Mouse (Mus musculus) kidney, postnatal 4 days (tissue): Measurements from ENCODE around the gene Erich6.

Source experiments
- DNase-seq, 2 experiments: peaks; one replicate each; pipeline ENCODE4 v3.0.0; 2021; ENCODE audit warnings: mixed read lengths in 2 of 2

The Erich6 gene

DNA sequence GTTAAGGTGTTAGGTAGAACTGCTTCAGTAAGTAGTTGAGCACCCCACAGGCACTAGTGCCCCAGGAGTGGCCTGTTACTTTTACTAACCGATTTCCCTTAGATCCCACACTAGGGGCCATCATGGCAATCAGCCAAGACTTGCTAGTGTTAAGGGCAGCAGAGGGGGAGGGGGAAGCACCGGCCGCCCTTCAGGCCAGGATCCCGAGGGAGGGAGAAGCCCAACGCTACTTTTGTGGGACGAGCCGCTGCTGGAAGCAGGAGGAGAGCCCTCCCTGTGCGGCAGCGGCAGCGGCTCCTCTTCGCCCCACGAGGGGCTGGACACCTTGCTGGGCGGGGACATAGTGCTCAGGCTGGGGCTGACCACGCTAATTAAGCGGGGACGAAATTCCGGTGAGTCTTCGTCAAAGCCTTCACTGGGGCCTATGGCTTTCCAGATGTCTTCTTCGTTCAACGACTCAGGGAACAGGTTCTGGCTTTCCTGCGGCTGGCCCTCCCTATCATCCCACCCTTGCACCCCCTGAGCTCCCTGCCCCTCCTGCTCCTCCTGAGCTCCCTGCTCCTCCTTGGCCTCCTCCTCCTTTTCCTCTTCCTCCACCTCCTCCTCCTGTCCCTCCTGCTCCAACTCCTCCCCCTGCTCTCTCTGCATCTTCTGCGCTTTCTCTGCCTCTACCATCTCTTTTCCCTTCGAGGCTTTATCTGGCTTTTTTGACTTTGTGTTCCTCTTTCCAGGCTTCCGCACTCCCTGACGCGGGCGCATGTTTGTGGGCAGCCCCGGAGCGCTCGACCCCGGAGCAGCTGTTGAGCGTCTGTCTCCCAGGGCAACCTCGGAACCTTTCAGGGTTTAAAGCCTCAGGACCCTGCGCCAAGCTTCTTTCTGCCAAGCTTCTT is at the start of gene Erich6:
Erich6 (minus strand) TSS at position 802 of the 890 bp plus-strand sequence.
- DNase-seq: peak; percentile 61 to 73

DNA sequence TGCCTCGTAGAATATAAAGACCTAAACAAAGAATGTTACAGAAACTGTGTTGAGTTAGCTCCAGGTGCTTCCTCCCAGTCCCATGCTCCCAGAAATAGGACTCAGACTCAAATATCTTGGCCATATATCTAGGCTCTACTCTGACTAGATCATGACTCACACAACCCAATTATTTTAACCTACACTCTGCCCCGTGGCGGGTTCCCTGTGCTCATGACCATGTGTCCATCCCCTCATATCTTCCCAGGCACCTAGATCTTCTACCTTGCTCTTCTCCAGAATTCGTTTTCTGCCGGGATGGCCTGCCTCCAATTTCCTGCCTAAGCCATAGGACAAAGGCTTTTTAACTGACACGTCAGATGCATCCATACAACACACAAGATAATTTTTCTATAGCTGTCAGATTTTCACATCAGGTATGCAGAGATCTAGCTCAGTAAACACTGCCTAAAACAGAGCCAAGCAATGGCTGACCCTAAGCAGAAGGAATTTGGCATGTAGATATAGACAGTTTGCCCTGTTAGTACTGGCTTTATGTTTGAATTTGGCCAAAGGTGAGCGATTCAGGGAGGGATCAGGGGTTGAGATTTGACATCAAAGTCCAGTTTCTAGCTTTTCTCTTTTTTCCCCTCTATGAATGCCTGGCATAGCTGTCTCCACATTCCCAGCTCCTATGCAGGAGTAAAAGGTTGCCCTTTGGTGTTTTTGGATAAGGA is 49.4 kb upstream of the Erich6 start:
- DNase-seq: no peak

DNA sequence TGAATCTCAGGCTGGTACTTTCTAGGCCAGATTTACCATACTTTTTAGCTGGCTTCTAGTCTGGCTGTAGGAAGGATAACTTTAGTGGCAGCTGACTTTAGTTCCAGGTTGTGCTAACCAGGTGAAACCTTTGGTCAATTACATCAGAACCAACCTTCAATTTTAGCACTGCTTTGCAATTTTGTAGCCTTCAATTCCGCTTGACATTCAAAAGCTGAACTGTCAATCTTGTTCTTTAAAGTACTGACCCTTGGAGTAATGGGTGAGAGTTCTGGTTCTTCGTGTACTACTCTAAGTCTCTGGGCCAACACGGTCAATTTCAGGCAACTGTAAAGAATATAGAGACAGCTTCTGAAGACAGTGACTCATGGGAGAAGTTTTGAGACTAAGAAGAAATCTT is 48.4 kb upstream of the Erich6 start:
- DNase-seq: no peak

DNA sequence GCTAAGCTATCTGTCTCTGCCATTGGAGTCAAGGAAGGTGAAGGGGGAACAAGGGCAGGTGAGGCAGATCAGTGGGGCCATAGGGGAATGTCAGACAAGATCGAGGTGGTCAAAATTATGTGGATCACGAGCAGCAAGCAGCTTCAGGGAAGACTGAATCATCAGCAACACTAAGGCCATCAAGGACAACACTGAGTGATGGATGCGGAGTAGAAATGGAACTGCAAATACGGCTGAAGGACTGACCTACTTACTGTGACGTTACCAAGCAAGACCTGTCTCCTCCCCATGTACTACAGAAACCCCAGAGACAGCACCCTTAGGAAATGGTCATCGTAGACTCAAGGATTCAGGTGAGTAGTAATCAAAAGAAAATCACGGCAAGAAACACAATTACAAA is 46.3 kb upstream of the Erich6 start:
- no peak for DNase-seq

DNA sequence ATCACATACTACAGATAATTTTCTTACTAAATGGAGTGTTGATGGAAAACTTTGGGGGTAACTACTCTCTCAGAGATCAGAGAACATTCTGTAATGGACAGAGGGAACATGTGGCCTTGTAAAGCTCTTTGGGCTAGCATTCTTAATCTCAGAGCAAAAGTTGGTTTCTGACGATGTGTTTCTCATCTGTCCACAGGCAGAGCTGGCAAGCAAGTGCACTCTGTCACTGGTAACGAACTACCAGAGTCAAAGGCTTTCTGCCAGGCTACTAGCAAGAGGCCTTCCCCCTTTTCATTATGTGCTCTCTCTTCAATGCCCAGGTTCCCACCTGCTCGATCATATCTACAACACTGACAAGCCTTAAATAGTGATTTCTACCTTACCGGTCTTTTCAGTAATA is 45.3 kb upstream of the Erich6 start:
- DNase-seq: no peak

DNA sequence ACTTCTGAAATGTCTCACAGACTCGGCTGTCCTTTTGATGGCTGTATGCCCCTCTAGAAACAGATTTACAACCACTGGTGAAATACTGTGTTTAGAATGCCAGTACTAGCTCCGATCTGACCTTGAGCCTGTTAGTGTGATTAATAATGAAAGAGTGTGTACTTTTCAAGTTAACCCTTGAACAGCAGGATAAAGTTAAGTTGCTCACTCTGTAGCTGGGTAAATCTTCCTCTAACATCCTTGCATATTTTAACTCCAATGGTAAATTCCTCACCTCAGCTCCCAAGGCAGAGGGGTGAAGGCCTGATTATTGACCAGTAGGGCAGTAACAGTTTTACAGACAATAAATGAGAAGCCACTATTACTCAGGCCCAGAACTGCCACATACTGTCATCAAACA is 44.8 kb upstream of the Erich6 start:
- no peak for DNase-seq

DNA sequence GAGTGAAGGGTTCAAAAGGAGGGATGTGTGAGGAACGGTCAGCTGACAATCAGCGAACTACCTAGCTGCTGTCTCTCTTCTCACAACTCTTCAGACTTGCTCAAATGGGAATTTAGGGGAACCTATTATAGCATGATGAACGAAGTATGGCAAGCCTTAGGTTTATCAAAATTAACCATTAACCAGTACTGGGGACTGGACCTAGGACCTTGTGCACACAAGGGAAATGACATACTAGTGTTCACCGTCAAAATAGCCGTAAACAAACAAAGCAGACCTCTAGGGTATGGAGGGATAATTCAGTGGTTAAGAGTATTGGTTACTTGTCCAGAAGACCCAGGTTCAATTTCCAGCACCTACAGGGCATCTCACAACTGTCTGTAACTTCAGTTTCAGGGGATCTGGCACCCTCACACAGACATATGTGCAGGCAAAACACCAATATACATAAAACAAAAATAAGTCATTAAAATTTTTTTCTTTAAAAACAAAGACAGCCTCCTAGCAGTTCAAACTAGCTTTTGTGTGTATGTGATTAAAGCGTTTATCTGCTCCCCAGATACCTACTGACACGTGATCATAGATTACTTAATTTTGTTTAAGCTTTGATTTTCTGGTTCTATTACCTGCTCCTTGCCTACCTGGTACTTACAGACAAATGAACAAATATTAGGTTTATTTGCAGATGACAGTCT is 44.1 kb upstream of the Erich6 start:
- DNase-seq: no peak

DNA sequence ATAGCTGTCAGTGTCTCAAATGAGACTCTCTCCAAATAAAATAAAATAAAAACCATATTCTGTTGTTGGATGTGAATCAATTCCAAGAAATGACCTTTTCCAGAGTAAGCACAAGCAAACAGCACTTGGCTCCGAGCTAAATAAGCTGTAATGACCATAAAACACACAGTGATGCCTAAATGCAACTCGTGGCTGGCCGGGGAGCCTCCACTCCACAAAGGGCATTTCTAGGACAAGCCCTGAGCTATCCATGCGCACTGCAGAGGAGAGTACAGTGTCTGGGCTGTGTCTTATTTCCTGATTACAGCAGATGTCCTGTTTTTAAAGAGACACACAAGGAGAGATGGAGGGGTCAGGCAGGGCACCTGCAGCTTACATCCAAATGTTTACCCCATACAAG is 43.0 kb upstream of the Erich6 start:
- DNase-seq: peak; percentile 18 to 34

DNA sequence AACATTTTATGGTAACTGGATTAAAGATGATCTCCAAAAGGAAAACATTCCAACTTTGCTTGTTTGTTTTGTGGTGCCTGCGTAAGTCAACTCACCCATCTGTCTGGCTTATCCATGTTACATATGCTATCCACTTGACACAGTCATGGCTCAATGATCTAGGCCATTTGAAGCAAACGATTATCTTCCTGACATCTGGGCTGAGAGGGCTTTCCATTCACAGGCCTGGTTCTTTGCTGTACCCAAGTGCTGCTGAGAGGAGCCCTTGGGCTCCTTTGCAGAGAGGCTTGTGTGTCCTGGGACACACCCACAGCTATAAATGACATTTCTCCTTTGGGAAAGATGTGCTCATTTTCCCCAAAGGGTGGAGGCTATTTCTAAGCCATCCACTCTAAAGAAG is 41.9 kb upstream of the Erich6 start:
- no peak for DNase-seq

DNA sequence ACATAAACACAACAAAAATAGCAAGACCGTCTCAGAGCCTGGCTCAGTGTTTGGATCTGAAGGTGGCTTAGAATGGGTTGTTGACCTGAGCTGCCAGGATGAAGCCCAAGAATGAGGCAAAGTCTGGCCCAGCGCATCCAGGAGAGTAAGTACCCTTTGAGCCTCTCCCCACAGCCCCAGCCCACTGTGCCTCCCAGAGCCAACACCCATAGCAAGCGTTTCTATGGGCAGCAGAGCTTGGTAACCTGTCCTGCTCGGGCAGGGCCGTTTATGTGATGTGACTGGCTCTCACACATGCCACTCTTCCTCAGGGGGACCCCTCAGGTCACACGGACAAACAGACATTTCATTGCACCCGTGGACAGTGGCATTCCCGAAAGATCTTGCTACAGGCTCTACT is 41.4 kb upstream of the Erich6 start:
- DNase-seq: peak; percentile 38 to 67

DNA sequence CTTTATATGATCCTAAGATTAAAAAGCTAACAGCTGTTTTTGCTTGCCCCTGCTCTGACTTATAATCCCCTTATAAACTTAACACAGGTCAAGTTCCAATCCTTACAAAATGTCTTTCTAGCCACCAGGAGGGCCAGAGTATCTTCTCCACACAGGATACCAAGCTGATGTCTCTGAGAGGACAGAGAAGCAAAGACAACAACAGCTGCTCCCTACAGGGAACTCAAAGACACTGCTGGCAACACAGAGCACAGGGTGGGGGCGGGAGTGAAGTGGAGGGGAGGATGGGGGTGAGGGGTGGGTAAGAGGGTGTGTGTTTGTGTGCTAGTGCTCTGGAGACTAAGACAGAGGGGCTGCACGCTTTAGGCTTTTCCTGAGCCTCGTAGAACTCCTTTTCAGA is 40.6 kb upstream of the Erich6 start:
- DNase-seq: no peak

DNA sequence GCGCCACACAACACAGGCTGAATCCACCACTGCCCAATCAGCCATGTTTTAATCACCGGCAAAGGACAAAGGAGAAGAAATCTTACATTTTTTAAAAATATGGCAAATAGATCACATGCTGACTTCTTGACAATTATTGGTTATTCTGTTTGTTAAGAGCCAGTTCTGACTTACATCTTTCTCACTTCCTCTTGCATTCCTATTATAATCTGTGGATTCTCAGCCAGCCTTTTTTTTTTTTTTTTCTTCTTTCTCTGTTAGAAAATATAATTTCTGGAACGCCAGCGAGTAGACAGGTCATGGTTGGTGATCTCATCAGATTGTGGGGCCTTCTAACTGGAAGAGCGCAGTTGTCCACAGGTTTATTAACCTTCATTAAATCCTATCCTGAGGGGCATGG is 36.3 kb upstream of the Erich6 start:
- DNase-seq: no peak

DNA sequence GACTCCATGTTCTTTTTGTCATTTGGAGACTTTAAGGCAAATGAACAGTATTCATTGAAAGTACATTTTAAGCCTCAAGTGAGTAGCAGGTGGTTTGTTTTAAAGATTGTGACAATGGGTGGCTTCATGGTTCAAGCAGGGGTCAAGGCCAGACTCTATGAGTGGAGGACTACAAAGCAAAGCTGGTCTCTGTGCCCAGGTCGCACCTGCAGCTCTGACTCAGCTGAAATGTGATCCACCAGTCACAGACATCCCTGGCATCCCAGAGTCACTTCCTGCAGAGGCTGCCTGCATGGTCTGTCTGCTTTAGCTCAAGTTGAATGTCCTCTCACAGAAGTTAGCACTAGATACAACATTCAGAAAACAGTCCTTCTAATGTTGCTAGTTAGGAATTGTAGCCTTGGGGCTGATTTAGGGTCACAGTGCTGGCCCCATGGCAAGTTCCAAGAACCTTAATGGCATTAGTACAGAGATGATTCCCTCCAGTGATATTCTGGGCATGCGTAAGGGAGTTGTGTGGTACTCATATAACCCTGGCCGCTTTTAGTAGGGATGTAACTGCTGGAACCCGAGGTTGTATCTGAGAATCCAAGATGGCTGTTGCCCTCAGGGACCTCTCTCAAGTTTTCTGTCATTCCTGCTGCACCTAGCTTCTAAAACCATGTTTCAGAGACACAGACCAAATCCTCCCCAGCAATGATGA is 35.6 kb upstream of the Erich6 start:
- DNase-seq: no peak

DNA sequence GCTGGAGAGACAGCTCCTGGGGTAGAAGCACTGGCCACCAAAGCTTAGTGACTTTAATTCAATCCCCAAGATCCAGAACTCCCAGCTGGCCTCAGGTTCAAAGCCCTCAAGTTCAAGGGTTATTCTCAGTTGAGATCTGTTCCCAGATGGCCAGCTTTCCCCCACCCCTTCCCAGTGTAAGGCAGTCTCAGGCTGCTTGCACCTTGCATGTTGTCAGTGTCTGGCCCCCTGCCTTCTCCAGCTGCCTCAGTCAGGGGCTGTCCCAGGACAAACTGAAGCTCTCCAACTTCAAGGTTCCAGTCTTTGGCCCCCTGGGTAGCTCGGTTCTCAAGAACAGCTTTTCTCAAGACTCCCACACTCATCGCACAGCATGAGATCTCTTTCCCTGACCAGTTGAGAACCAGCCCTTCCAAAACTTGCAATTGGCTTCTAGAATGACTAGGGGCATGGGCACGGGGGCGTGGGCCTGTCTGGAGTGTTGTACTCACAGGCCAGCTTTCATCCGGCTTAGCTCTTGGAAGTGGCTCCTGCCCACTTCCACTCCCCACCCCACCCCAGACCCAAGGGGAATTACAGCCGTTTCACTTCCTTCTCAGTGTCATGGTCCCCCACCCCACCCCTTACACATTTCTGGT is 34.7 kb upstream of the Erich6 start:
- peak in 1 of 2 experiments; percentile 22 for DNase-seq

DNA sequence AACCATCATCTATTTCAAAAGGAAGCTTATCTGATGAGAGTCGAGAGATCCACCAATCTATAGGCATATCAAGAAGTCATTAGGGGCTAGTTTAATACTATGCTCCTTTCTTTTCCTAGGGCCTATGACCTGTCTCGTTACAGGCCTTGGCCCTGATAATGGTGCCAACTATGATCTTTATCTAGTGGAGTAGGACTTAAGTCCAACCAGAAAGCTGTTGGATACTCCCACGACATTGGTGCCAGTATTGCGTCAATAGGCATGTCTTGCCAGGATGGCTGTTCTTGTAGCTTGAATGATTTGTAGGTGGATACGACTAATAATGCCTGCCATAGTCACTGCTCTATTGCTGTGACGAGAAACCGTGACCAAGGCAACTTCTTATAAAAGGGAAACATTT is 27.0 kb upstream of the Erich6 start:
- no peak for DNase-seq

DNA sequence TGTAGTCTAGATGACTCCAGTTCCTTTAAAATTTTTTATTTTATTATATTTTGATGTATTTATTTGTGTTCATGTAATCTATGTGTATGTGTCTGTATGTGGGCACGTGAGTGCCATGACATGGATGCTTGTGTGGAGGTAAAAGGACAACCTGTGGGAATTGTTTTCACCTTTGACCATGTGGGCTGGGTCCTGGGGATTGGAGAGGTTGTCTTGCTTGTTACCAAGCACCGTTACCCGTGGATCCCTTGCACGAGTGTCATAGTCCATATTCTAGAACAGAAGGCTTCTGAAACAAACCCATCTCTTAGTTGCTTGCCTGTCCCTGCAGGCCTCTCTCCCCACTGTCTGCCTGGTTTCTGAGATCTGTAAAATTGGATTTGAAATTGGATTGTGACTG is 23.6 kb upstream of the Erich6 start:
- no peak for DNase-seq

DNA sequence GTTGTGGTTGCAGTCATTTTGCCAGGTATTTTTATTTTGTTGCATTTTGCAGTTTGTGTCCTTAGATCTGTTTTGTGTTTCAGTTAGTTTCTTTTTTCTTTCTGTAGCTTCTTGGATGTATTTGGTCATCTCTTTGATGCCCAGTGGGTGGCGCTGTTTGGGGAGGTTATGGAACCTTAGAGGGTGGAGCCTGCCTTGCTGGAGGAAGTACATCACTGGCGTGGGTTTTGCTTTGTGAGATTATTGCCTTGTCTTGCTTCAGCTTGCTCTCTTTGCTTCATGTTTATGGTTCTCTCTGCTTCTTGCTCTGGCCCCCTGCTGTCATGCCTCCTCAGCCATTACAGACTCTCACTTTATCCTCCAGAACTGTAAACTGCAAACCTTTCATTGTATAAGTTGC is 20.3 kb upstream of the Erich6 start:
- peak; percentile 69 to 76 for DNase-seq

DNA sequence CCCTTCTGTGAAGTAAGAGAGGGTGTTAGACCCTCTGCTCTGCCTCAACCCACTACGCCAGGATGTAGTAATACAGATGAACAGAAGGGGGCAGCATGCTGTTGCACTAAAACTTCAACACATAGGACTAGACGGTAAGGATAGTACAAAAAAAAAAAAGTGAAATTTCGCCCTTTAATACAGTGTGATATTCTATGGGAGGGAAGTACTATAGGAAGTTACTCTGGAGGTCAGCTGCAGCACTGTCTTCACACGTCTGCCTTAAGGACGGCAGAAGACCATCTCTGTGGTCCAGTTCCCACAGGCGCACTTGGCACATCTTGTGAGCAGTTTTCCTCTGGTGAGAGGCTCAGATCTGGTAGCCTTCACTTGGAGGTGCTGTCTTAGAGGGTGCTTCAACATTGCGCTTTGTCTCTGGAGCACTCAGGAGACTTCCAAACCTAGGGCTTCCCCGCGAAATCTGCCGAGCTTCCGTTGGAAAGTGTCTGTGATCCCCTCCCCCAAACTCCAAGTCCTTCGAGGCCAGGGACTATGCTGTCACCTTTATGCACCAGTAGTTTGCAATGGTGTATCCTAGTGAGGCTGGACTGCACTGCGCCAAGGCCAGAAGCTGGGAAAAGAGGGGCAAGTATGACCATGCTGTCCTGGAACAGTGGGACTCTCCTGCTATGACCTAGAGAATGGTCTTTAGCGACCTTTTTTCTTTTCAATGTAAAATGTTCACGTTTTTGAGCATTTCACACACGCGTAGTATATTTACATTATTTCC is 18.5 kb upstream of the Erich6 start:
- DNase-seq: peak; percentile 72 to 77

DNA sequence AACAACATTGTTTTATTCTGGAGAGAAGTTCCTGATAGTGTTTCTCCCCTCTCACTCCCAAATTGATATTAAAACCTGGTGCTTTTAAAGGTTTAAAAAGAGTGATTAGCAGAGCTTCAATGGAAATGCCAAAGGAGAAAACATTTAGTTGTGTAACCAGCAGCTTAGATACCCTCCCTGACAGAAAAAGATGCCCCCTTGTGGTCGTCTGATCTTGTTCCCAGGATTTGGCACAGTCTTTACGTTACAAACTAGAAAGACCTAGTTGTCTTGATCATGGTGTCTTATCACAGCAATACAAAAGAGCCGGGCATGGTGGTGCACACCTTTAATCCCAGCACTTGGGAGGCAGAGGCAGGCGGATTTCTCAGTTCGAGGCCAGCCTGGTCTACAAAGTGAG is 16.9 kb upstream of the Erich6 start:
- peak; percentile 27 to 47 for DNase-seq

DNA sequence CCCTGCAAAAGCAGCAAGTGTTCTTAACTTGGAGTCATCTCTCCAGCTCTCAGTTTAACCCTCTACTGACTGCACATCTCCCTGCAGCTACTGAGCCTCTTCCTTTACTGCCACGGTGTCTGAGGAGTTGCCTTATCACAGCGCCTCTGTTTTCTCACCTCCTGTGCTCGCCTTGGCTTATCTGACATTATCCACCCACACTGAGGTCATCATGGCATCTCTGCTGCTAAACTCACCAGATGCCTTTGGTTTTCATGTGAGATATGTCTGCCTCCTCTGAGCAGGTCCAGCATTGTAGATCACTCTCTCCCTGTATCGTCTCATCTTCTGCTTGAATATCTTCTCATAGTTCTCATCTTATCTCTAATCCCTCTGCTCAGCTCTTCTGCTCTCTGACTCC is 13.3 kb upstream of the Erich6 start:
- DNase-seq: no peak

DNA sequence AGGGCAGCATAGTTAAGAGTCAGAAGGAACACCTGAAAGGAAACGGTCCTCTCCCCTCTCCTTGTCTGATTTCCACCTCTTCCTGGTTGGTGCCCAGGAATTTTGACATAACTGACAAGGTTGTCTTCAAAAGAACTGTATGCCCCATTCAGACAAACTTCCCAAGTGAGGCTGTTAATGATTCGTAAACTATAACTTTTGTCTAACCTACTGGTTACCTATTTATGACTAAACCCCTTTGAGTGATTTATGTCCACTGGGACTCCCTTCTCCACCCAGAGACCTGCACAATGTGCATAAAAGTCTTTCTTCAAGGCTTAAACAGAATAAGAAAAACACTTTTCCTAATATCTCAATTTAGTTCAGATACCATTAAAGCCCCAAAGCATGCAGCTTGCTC is 10.2 kb upstream of the Erich6 start:
- DNase-seq: no peak

DNA sequence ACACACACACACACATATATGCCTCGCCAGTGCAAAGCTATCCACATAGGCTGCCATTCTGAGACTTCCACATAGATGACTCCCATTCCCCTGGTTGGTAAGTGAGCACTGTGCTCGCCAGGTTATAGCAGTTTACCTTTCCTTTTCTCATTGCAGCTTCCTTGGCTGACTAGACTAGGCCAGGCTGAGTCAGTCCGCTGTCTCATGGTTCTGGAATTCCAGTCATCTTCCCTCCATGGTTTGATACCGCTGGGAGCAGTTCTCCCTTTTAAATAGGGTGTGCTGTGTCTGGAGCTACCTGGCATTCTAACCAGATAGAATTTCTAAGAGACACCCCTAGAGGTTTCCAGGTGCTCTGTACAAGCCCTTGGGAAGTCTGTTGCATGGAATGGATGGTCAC is 9.2 kb upstream of the Erich6 start:
- no peak for DNase-seq
